Mouse (Mus musculus) ovary, adult 18-20 months (tissue): ENCODE results near the gene Tdrd3.

ENCODE experiments used
- DNase-seq: peaks from one replicate; pipeline ENCODE4 v3.0.0; 2022; ENCODE audit warnings: low spot score, mixed read lengths

The Tdrd3 gene

GRCm38 (mm10) chr14:87455630-87456175, 39.3 kb downstream of the Tdrd3 start:
- no peak for DNase-seq

DNA sequence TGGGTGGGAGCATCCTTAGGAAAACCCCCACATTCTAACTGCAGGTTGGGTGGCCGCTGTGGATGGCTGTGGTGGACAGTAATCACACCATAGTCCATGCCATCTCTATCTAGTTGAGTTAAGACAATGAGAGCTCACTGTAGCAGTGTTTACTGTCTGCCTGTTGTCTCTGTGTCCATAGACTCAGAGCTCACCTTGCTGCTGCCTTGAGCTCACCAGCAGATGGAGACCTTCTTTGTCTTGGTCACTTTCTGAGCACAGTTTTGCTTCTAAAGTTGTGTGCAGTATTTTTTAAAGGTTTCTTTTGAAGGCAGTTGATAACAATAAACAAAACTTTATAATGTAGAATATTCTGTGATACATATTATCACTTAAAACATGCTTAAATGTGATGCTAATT, 43.3 kb downstream of the Tdrd3 start:
- no peak for DNase-seq

DNA sequence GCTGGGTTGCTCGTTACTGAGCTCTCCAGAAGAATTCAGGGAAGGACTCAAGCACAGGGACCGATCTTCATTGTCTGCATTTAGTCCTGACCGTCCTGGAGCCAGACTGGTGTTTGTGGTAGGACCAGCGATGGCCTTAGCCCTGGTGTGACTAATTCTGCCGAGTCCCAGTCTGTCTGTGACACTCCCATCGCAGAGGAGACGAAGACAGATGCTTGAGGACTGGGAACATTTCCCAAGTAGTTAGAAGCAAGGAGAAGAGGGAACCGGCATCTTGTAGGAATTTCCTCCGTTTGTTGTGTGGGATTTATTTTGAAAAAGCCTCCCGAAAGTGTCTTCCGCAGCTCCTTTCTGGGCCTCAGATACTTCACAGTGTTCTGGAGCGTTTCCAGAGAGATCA, 45.1 kb downstream of the Tdrd3 start:
- no peak for DNase-seq

DNA sequence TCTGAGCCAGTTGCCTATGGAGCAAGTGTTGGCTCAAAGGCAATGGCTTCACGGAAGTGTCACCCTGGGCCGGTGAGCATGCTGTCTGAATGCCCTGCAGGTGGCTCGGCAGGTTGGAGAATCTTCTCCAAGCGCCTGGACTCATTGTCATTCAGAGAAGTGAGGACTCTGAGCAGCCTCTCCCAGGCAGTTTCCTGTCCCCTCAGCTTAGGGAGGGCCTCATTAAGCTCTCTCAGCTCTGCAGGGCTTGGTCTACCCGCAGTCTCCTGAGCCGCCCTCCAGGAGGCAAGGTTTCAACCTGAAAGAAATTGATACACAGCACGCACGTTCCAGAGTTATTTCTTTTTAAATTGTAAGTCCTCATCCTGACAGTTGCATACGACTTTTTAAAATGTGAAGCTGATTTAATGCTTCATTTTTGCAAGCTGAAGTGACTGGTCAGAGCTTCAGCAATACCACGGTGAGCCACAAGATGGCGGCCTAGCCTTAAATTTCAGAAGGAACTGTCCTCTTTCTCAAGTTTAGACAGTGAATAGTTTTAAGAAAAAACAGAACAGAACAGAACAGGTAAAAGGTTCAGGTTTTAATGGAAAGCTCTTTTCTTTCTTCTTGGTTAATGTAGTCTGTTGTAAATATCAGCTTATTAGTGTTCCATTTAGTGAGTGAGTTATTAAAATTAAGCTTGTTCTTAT, 47.7 kb downstream of the Tdrd3 start:
- DNase-seq: no peak

DNA sequence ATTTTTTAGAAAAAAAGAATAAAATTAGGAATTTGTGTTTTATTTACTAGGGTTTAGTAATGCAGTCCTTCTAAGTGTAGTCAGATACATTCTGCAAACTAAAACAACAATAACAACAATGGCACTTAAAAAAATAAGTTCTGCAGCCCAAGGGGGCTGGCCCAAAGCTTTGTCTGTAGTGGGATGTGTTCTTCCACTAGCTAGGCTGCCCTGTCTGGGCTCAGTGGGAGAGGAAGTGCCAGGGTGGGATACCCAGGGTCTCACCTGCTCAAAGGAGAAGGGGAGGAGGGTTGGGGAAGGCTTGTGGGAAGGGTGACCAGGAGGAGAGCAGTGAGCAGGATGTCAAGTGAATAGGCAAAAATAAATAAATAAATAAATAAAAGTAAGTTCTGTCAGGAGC, 48.2 kb downstream of the Tdrd3 start:
- DNase-seq: no peak

DNA sequence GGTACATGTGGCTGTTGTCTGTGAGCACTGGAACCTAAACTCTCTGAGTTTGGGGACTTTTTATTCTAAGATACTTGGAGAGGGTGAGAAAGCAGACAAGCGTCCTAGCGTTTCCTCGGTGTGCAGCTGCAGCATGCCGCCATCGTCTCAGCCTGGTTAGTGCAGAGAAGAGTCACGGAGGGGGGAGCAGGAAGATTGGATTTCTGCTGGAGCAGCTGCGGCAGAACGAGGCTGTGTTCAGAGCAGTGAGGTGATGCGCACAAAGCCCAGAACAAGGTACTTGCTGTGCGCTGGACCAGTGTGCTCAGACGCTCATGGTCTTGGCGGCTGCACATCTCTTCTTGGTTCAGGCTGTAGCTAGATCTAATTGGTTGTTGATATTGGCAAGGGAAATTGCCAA, 51.1 kb downstream of the Tdrd3 start:
- DNase-seq: no peak

- no peak for DNase-seq
Measured at GRCm38 (mm10) chr14:87471521-87471920, 55.1 kb downstream of the Tdrd3 start.

GRCm38 (mm10) chr14:87472782-87473181, 56.3 kb downstream of the Tdrd3 start:
- no peak for DNase-seq

DNA sequence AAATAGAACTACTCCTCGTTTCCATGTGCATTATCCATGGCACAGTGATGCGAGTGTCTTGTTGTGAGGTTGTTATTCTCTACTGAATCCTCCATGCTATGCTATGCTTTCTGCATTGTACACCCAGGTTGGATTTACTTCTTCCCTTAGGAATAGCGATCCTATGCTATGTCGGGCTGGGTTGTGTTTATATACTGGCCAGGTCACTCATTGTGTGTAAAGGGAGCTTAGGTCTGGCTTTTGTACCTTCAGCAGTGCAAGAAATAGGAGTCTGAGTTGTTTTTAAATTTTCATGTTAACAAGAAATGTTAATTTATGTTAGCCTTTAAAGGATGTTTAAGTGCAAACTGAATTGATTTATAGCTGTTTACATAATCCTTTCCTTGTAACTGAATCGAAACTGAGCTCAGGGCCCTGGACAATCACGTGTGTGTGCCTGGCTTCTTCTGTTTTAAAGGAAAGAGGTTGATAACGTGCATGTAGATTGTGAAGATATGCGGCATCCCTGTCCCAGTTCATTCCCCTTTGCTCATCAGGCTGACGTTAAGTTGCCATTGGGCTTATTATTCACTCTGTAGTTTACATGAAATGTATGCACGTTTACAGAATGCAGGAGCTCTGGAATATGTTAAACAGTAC, 59.4 kb downstream of the Tdrd3 start:
- DNase-seq: no peak

DNA sequence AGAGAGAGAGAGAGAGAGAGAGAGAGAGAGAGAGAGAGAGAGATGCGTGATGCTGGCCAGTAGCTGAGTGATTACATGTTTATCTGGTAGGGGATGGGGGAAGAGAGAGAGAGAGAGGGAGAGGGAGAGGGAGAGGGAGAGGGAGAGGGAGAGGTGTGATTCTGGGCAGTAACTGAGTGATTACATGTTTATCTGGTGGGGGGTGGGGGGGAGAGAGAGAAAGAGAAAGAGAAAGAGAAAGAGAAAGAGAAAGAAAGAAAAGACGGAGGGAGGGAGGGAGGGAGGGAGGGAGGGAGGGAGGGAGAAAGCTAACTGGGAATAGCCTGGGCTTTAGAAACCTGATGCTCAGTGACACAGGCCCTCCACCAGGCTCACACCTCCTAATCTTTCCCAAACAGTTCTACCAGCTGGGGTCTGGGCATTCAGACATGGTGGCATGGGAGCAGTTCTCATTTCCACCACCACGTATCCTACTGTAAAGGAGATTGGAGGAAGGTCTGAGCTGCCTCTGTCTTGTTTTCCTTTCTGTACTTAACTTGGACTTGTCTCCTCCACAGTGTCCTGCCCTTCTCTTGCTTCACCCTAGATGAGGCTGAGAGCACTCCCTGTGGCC, 62.0 kb downstream of the Tdrd3 start:
- no peak for DNase-seq

- no peak for DNase-seq
Measured at GRCm38 (mm10) chr14:87485888-87486287, 69.4 kb downstream of the Tdrd3 start.

DNA sequence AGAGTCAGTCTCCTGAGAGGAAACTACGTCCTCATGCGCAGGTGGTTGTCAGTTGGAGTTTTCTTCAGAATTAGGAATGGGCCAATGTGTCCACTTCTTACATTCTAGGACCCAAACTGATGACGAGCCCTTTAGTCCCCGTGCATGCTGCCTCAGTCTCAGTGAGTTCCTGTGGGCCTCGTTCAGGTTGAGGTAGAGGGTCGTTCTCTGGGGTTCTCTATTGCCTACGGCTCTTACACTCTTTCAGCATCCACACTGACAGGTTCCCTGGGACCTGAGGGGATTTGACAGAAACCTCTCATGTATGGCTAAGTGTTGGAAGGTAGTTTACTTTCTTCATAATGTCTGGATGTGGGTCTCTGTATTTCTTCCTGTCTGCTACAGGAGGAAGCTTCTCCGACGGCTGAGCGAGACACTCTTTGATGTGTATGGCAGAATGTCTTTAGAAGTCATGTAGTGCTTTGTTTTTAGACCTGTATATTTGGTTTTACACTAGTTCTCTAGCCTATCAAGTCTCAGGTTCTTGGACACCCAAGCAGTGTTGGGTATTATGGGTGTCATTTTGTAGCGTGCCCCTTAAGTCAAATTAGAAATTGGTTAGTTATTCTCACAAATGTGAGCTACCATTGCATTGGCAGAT, 81.6 kb downstream of the Tdrd3 start:
- DNase-seq: no peak

DNA sequence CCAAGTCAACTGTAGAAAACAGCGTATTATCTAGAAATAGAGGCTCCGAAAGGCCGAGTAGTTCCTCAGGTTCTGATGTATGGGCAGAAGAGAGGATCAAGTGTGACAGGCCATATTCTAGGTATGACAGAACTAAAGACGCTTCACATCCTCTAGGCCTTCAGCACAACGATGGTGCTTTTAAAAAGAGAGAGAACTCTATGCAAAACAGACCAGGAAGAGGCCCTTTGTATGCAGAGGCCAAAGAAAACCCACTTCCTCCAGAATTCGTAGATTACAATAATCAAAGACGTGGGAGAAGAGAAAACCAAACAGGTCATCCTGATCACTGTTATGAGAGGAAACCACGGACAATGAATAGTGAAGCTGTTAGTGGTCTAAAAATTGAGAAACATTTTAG, 89.5 kb downstream of the Tdrd3 start:
- DNase-seq: no peak

GRCm38 (mm10) chr14:87515281-87515680, 98.8 kb downstream of the Tdrd3 start:
- DNase-seq: no peak

DNA sequence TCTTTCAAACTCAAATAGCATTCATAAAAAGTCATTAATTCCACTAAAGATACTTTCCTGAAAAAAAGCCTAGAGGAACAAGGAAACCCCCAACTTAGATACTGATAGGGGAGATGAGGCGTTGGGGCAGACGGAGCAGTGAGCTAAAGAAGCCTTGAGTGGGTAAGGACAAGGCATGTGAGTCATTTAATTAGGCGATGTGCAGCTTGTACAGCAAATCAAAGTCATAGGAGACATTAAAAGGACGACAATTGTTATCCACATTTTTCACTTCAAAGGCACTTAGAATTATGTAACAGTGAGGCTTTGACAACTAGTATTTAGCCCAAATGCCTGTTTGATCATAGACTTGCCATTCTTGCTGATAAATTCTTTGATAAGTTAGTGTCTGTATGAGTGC, 100.9 kb downstream of the Tdrd3 start:
- DNase-seq: no peak

DNA sequence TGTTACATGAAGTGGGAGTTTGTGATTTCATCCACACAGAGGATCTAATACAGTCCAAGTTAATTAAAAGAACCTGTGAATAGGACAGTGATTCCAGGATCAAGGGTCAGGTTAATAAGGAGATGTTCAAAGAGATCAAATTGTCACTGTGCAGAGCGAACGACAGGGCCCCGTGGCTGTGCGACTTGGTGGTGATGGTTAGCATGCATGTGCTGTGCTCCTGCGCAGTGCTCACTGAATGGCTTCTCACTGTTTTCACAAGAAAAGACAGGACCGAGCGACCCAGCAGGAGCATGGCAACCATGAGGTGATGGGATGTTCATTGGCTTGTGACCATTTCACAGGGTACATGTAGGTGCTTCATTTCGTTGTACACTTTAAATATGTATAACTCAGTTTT, 115.4 kb downstream of the Tdrd3 start:
- no peak for DNase-seq

DNA sequence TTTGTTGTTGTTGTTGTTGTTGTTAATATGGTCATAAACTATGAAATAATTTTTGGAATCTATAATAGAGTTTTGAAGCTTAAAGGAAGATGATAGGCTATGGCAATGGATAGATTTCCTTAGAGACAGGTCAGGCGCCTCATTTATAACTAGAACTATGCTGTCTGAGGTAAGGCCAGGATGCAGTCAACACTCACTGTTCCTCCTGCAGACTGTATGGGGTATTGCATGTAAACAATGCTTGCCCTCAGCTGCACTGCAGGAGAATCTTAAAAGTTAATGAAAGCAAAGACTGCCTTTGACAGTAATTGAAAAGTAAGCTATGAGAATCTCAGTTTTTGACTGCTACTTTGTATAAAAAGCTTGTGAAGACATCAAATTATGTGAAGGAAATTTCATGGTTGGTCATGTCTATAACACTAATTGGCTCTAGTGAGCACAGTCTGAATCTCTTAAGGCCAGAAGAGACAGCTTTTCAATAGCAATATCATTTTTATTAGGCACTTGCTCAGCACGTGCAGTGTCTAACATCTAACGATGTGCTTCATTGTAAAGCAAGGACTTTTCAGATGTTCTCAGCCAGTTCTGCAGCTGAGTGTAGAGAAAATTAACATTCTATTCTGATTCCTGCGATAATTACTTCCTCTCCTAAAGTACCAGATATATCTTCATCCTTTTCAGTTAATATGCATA, 120.8 kb downstream of the Tdrd3 start:
- no peak for DNase-seq

- DNase-seq: no peak
Measured at GRCm38 (mm10) chr14:87549986-87550385, 133.5 kb downstream of the Tdrd3 start.

- DNase-seq: no peak
Measured at GRCm38 (mm10) chr14:87552211-87552610, 135.8 kb downstream of the Tdrd3 start.

- no peak for DNase-seq
Measured at GRCm38 (mm10) chr14:87563841-87564240, 147.4 kb downstream of the Tdrd3 start.

DNA sequence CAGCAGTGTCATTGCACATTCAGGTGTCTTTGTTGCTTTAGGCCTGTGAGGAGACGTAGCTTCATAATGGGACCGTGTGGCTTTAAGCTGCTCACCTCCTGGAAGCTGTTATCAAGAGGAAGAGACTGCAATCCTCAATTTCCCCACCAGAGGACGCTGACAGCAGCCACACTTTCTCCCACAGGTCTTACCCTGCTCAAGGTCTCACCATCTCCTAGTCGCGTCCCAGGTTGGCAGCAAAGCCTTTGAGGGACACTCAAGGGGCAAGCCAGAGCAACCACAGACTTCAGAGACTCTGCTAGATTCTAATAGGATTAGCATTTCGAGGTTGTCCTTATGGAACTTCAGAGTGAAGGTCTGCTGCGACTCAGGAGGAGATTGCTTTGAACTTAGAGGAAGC, 149.8 kb downstream of the Tdrd3 start:
- no peak for DNase-seq

GRCm38 (mm10) chr14:87567034-87567461, 150.6 kb downstream of the Tdrd3 start:
- no peak for DNase-seq
